Mouse (Mus musculus) left cerebral cortex, adult 2 months (tissue): ENCODE measurements around the gene Gm9970. TPM values are rescaled to one million over a fixed set of nuclear protein-coding genes. Genes with fewer than 3 reads are reported as not detected.

Experiments used
- DNase-seq, 2 experiments: peaks; one replicate each; pipeline ENCODE4 v3.0.0; 2021 to 2022; ENCODE audit warnings: low spot score in 2 of 2, mixed read lengths in 1 of 2; ENCODE audit errors: extremely low spot score in 1 of 2
- H3K27ac ChIP-seq: fragments of 200-600 bp; 2 replicates; pipeline ENCODE4 v1.8.1; 2022
- H3K4me3 ChIP-seq: fragments of 200-600 bp; 2 replicates; pipeline ENCODE4 v1.8.1; 2022
- CTCF ChIP-seq: fragments of 200-600 bp; IDR thresholded peaks from 2 replicates; pipeline ENCODE4 v1.8.1; 2022; ENCODE audit warnings: antibody characterized with exemption, mild to moderate bottlenecking, moderate library complexity
- intact Hi-C: fragments of 180-260 bp; cut with DNase I; formaldehyde crosslinking; loops from one replicate; pipeline ENCODE4 v1.15.1; 2025
- total RNA-seq, 2 experiments: library from RNA; stranded (reverse); gene quantifications; 2 replicates each; pipeline ENCODE4 v1.2.3; 2021

The Gm9970 gene
- total RNA-seq, 2 experiments from 2014 or later = not detected

DNA sequence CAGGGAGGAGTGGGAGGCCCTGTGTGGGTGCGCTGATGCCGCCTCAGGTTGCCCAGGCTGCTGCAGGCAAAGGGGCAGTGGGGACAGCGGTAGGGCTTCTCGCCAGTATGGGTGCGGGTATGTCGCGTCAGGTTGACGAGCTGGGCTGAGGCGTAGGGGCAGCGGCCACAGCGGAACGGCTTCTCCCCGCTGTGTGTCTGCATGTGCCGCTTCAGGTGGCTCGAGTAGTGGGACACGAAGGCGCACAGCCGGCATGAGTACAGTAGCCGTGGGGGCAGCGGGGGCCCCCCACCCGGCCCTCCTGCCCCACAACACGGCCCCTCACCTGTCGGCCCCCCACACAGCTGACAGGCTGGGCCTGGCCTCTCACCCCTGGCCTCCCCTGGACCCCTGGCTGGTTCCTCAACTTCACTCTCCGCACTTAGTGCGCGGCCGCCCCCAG lies 40.7 kb downstream of the Gm9970 start:
- no peak for TF ChIP-seq CTCF
- intact Hi-C loops = no loop called here

DNA sequence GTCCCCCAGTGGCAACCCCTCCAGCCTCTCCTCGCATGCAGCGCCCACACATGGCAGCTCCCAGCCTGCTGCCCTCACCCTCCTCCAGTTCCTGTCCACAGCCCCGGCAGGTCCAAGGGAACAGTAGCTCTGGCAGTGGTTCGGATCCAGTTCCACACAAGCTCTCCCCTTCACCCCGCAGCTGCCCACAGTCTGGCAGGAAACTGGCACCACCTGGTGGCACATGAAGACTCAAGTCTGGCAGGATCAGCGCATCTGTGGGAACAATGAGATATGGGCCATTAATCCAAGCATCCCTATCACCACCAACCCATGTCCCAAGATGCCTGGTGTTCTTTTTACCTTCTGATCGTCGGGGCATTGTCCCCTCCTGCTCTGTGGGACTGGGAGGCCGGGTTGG lies 41.1 kb downstream of the Gm9970 start:
- Histone ChIP-seq H3K4me3 (no peak overlapping the region), H3K27ac (no peak overlapping the region; the same call in 1 of the 2 replicates)
- intact Hi-C loops = no loop called here
- no peak for DNase-seq
- TF ChIP-seq CTCF = no peak; the same call in 1 of the 2 replicates

More for the DNA sequence above, 40.7 kb downstream of the Gm9970 start:
- Histone ChIP-seq H3K4me3 (no peak overlapping the region), H3K27ac (peak overlapping the region; percentile 2; the same call in 1 of the 2 replicates)
- DNase-seq = no peak

DNA sequence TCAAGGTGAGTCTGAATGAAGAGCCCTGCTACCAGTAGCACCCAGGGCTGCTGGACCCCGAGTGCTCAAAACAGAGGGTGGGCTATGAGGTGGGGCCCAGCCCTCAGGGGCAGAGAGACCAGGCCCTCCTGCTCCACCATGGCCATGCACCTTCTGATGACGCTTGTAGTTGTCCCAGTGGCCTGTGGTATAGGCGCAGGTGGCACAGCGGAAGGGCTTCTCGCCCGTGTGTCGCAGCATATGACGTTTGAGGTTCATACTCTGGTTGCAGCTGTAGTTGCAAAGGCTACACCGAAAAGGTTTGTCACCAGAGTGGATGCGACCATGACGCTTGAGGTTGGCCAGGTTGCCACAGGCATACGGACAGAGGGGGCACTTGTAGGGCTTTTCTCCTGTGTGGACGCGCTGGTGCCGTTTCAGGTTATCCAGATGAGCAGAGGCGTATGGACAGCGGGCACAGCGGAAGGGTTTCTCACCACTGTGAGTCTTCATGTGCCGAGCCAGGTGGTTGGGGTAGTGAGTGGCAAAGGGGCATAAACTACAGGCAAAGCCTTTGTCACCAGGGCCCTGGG lies 41.6 kb downstream of the Gm9970 start:
- intact Hi-C loops = no loop called here
- no peak overlapping the region for H3K27ac ChIP-seq
- DNase-seq = no peak
- H3K4me3 ChIP-seq = no peak overlapping the region
- TF ChIP-seq CTCF = no peak

DNA sequence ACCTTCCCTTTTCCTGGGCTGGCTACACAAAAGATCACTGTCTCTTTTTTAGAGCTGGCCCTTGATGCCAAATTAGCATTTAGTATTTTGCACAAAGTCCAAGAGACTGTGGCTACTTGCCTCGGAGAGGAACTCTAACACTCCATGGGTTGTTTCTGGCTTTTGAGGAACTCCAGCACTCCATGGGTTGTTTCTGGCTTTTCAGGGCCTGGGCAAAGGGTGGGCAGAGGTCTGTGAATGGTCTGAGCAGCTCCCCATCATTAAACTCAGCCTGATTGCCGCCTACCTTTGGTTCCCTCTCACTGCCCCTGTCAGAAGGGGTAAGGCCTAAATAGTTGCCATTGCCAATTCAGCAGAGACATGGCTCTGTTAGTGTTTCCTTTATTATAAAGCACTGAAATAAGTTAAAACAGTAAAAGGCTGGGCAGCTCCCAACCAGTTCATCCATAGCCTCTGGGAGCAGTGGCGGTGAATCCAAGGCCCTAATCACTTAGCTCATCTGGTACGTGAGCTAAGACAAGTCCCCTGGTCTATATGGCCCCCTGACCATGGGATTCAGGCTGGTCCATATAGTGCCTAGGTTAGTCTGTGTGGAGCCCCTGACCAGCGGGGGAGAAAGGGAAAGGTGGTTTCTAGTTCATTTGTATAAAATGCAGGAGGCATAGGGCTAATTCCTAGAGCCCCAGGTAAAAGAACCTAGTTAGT lies 42.3 kb downstream of the Gm9970 start:
- Histone ChIP-seq H3K27ac (no peak overlapping the region), H3K4me3 (no peak overlapping the region)
- intact Hi-C loops = no loop called here
- no peak for DNase-seq
- no peak for TF ChIP-seq CTCF

DNA sequence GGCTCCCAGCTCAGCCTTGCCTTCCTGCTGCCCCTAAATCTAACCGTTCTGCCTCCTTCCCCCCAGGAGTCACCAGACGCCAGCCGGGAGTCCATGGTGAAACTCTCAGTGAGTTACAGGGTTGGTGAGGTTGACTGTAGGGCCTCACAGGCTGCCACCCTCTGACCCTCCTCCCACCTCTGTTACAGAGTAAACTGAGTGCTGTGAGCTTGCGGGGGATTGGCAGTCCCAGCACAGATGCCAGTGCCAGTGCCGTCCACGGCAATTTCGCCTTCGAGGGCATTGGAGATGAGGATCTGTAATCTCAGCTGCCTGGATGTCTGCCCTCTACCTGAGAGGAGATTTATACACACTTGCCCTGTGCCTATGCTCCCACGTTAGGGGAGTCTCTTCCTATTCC lies 42.9 kb downstream of the Gm9970 start:
- Histone ChIP-seq H3K27ac (no peak overlapping the region), H3K4me3 (no peak overlapping the region)
- no peak for DNase-seq
- no peak for TF ChIP-seq CTCF
- intact Hi-C loops = no loop called here

DNA sequence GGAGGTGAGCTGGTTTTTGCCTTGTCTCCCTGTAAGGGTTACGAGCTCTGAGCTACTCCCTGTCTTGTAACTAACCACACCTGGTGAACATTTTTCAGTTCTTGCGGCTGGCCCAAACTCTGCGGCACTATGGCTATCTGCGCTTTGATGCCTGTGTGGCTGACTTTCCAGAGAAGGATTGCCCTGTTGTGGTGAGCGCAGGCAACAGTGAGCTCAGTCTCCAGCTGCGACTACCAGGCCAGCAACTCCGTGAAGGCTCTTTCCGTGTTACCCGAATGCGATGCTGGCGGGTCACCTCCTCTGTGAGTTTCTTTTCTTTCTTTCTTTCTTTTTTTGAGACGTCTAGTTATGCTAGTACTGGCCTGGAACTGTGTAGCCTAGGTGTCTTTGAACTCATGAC lies 44.0 kb downstream of the Gm9970 start:
- intact Hi-C loops = no loop called here
- no peak for TF ChIP-seq CTCF
- DNase-seq = no peak
- H3K27ac ChIP-seq = no peak overlapping the region
- H3K4me3 ChIP-seq = no peak overlapping the region

DNA sequence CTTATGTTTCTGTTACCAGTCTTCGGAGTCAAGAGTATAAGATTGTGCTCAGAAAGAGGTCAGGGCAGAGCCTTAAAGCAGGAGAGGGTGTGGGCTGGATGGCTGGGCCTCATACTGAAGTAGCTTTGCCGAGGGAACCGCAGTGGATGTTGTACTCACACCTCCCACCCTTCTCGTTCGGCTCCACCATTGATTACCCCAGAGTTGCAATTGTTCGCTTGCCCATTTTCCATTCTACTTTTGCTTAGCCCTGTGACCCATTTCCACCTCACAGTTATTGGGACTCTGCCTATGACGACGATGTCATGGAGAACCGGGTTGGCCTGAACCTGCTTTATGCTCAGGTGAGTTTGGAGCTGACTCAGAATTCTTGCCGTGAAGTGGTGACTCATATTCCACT lies 44.8 kb downstream of the Gm9970 start:
- Histone ChIP-seq H3K4me3 (no peak overlapping the region), H3K27ac (no peak overlapping the region)
- DNase-seq = no peak
- intact Hi-C loops = no loop called here
- TF ChIP-seq CTCF = no peak

DNA sequence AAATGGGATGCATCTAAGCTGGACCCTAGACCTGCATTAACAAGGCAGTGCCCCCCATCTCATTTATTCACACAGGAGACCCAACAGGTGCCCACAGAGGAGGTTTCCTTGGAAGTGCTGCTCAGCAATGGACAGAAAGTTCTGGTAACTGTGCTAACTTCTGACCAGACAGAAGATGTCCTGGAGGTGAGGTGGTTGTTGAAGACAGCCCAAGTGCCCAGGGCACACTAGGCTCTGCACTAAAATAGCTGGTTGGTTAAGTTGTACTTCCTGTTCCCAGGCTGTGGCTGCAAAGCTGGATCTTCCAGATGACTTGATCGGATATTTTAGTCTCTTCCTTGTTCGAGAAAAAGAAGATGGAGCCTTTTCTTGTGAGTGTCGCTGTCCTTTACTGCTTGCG lies 45.4 kb downstream of the Gm9970 start:
- no peak for TF ChIP-seq CTCF
- H3K4me3 ChIP-seq = no peak overlapping the region
- no peak overlapping the region for H3K27ac ChIP-seq
- intact Hi-C loops = no loop called here
- no peak for DNase-seq

DNA sequence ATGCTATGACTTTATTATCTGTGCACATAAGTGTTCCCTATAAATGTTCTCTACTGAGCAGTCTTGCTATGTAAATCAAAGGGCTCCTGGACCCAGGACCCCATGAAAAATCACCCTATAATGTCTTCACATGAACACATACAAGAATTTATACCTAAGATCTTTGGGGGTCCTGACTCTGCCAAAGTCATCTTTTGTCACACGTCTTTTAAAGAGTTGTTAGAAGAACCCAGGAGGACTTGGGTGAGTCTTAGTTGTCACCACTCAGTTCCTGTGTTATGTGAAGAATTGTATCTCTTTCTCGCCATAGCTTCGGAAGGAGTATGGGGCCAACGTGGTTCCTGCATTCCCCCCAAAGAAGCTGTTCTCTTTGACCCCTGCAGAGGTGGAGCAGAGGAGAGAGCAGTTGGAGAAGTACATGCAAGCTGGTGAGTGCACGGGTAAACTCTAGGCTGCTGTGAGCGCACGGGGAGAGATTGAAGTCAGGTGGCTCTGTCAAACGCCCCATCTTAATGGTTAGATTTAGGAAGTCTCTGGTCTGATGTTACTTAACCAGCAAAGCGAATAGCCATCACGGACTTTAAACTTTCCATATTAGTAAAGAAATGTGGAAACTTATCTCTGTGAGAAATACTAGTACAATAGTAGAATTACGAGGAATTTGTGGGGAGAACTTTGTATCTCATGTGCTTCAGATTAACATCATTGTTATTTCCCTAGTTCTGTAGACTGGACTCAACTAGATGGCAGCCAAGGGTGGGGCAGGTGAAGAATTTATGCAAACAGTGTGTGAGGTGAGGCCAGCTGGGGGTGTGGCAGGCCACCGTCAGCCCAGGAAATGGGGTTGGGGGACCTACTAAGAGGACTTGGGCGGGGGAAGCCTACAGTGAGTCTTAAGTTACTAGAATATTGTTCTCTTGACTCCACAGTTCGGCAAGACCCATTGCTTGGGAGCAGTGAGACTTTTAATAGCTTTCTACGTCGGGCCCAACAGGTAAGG lies 46.2 kb downstream of the Gm9970 start:
- Histone ChIP-seq H3K27ac (no peak overlapping the region), H3K4me3 (no peak overlapping the region)
- TF ChIP-seq CTCF = no peak
- intact Hi-C loops = no loop called here
- DNase-seq = no peak

DNA sequence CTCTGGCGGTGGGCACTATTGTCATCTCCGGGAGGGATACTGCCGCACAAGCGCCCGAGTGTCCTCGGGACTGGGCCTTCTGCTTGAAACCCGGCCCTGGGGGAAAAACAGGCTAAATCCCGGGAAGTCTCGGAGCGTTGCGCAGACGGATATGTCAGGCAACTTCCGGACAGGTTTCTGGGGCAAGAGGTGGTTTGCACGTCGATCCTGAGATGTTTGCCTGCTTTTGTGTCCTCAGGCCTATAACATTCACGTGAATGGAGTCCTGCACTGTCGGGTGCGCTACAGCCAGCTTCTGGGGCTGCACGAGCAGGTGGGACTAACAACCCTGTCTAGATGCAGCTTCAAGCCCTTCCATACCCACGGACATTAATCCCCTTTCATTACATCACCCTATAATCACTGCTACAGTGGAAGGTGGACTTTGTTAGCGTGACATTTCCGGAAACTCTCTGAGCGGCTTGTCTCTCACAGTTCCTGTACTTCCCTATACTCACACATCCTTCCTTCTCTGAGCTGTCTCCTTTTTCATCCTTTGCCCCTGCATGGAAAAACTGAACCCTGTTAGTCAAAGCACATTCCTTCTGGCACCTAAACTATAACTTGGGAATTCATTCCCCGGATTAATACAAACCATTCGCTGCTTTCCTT lies 47.3 kb downstream of the Gm9970 start:
- no peak for DNase-seq
- TF ChIP-seq CTCF = no peak
- peak overlapping the region; percentile 97 for H3K4me3 ChIP-seq
- intact Hi-C loops = loop anchor here (1.0 kb wide), 2 partner anchors 8 to 13 kb away; partner anchors contain the start of gene Gtf3c2
- peak overlapping the region; percentile 85 for H3K27ac ChIP-seq

DNA sequence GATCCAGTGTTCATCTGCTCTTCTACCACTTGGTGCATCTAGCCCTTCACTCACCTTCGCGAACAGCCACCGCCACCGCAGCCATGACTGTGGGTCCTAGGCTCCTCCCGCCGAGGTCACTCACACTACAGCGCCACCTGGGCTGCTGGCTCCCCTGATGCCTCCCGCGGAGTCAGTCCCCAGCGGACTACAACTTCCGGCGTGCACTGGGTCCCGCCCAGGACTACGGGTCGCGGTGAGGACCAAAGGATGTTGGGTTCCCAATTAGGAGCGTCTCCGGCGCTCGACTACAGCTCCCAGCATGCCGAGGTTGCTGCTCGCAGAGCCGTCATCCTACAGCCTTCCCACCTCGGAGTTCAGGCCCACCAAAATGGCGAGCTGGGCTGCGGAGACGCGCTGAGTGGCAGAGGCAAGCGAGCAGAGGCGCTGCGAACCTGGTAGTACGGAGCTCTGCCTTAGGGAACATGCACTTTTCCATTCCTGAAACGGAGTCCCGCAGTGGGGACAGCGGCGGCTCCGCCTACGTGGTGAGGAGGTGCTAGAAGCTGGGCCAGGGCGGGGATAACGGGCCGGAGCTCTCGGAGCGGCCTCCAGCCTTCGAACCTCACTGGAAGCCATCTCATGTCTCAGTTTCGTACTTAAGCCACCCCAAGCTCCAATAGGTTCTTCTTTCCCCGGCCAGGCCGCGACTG lies 47.9 kb downstream of the Gm9970 start, which contains the start of the genes Snx17 and Eif2b4:
TSS of gene Snx17 (plus strand) at position 289 of the 692 bp plus-strand sequence.
TSS of gene Eif2b4 (minus strand) at position 492 of the 692 bp plus-strand sequence.
- intact Hi-C loops = loop anchor here (1.0 kb wide), 2 partner anchors 8 to 13 kb away; partner anchors contain the start of gene Gtf3c2
- peak within 1 kb of the TSS; percentile 97 for H3K4me3 ChIP-seq
- peak; percentile 100 for DNase-seq
- peak; percentile 47 for TF ChIP-seq CTCF
- peak within 1 kb of the TSS; percentile 92 for H3K27ac ChIP-seq
